Mouse (Mus musculus) thymus, adult 18-20 months (tissue): ENCODE results near the gene Acbd7.

ENCODE experiments used
- DNase-seq, 2 experiments: peaks; one replicate each; pipeline ENCODE4 v3.0.0; 2022; ENCODE audit warnings: mixed read lengths in 2 of 2

The Acbd7 gene

DNA sequence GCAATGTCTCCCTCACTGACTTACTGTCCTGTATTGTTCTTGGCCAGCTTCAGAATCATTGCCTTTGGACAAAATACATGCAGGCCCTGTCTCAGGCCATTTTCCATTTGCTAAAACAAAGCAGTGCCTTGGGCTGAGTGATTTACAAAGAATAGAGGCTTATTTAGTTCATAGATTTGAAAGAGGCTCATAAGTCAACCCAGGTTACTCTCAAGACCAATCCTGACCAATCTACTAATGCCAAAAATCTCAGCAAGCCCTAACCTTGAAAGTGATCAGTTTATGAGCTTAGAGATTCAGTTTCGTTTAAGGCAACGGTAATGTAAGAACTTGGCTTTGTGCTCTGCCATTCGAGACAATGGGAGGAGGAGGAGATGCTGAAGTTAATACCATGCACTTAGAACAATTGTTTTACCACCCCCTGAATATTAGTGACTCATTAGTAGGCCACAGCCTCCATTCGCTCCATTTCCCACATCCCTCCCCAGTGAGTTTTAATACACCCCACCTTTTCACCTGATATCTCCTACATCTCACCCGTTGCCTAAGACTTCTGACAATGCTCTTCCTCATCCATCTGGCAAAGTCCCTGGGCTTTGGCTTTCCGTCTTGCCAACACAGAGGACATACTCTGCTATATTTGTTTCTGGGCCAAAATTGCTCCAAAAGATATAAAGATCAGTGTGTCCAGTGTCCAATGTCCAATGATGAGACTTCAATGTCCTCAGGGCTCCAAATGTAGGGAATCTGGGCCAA lies 51.3 kb downstream of the Acbd7 start:
- DNase-seq = no peak
